Mouse (Mus musculus) ovary, postnatal 36 days (tissue): ENCODE data around the gene Pla2g2c.

Experiments used
- DNase-seq: peaks from one replicate; pipeline ENCODE4 v3.0.0; 2022; ENCODE audit warnings: low spot score, mixed read lengths

The Pla2g2c gene

GRCm38 (mm10) chr4:138748369-138749072 is 23.9 kb downstream of the Pla2g2c start:
- DNase-seq: peak; percentile 25

GRCm38 (mm10) chr4:138752603-138753002 is 28.0 kb downstream of the Pla2g2c start:
- DNase-seq: no peak

- DNase-seq: no peak
These were observed 29.0 kb downstream of the Pla2g2c start for GRCm38 (mm10) chr4:138753608-138754007.

GRCm38 (mm10) chr4:138754432-138754831 is 29.8 kb downstream of the Pla2g2c start:
- no peak for DNase-seq

GRCm38 (mm10) chr4:138755439-138755838 is 30.8 kb downstream of the Pla2g2c start:
- no peak for DNase-seq

- DNase-seq: no peak
These were observed 31.4 kb downstream of the Pla2g2c start for GRCm38 (mm10) chr4:138755983-138756382.

GRCm38 (mm10) chr4:138757416-138757815 is 32.8 kb downstream of the Pla2g2c start, which contains the start of gene Pla2g2f:
Gene Pla2g2f, minus strand, starts transcription at chr4:138757626.
- DNase-seq: no peak

GRCm38 (mm10) chr4:138762266-138762665 is 37.7 kb downstream of the Pla2g2c start:
- no peak for DNase-seq

GRCm38 (mm10) chr4:138771970-138772369 is 47.4 kb downstream of the Pla2g2c start:
- DNase-seq: no peak

- no peak for DNase-seq
These were observed 47.8 kb downstream of the Pla2g2c start for GRCm38 (mm10) chr4:138772386-138772785.

GRCm38 (mm10) chr4:138775435-138775834 is 50.8 kb downstream of the Pla2g2c start, which contains the start of gene Pla2g2d:
Gene Pla2g2d, plus strand, starts transcription at chr4:138775735.
- DNase-seq: no peak

GRCm38 (mm10) chr4:138777417-138778407 is 53.1 kb downstream of the Pla2g2c start:
- no peak for DNase-seq

GRCm38 (mm10) chr4:138780300-138780699 is 55.7 kb downstream of the Pla2g2c start:
- DNase-seq: no peak

GRCm38 (mm10) chr4:138782098-138782497 is 57.5 kb downstream of the Pla2g2c start:
- no peak for DNase-seq

GRCm38 (mm10) chr4:138785721-138786120 is 61.1 kb downstream of the Pla2g2c start:
- no peak for DNase-seq

- DNase-seq: no peak
These were observed 61.5 kb downstream of the Pla2g2c start for GRCm38 (mm10) chr4:138786141-138786540.

- DNase-seq: no peak
These were observed 63.8 kb downstream of the Pla2g2c start for GRCm38 (mm10) chr4:138788381-138788780.

- DNase-seq: no peak
These were observed 66.9 kb downstream of the Pla2g2c start for GRCm38 (mm10) chr4:138791452-138791851.

- DNase-seq: no peak
These were observed 68.0 kb downstream of the Pla2g2c start for GRCm38 (mm10) chr4:138792599-138792998.

- DNase-seq: peak; percentile 46
These were observed 68.7 kb downstream of the Pla2g2c start for GRCm38 (mm10) chr4:138793276-138793675.

GRCm38 (mm10) chr4:138794344-138794743 is 69.8 kb downstream of the Pla2g2c start:
- no peak for DNase-seq
